Mouse (Mus musculus): ENCODE results near the gene Neurl1b. TPM values are rescaled to one million over a fixed set of nuclear protein-coding genes. Genes with fewer than 3 reads are reported as not detected.

The Neurl1b gene
- total RNA-seq, 2 experiments from 2014 or later: 73.3 to 77.5 TPM

GRCm38 (mm10) chr17:26442197-26442596 is 27.6 kb downstream of the Neurl1b start:
- DNase-seq (ENCODE audit: low spot score in 2 of 2): no peak
- intact Hi-C loops (cut with DNase I): no loop called here

GRCm38 (mm10) chr17:26443865-26444264 is 29.2 kb downstream of the Neurl1b start:
- DNase-seq (ENCODE audit: low spot score in 2 of 2): no peak
- intact Hi-C loops (cut with DNase I): no loop called here

GRCm38 (mm10) chr17:26449472-26449871 is 34.8 kb downstream of the Neurl1b start:
- no peak for DNase-seq (ENCODE audit: low spot score in 2 of 2)
- intact Hi-C loops (cut with DNase I): no loop called here

DNA sequence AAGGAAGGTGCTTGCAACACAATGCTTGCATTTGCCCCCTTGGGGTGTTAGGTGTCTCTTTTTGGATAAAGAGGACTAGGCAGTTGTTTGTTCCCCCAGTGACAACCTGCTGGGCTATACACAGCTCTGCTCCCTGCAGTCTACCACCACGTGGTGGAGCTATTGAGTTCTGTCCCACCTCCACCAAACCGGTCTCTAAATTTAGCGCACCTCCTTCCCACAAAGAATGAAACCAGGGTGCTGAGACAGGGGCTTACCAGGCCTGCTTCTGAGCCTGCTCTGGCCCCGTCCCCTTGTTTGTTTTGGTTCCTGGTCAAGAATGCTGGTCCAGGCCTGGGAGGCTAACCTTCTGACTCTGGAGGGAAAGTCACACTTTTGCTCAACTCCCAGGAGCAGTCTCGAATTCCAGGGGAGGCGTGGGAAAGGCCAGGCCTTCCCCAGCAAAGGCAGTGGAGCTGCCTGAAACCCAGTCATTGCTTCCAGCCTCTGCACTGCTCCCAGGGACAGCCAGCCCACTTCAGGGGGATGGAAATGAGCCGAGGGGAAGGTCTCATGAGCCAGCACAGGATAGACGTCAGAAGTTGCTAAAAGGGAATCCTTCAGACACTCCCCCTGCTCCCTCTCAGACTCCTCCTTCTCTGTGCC is 37.1 kb downstream of the Neurl1b start:
- intact Hi-C loops (cut with DNase I): loop anchor here (1.0 to 5.0 kb wide), 3 partner anchors 81 to 169 kb away; no protein-coding TSS in a partner anchor
- DNase-seq (ENCODE audit: low spot score in 2 of 2): peak; percentile 26 to 39

DNA sequence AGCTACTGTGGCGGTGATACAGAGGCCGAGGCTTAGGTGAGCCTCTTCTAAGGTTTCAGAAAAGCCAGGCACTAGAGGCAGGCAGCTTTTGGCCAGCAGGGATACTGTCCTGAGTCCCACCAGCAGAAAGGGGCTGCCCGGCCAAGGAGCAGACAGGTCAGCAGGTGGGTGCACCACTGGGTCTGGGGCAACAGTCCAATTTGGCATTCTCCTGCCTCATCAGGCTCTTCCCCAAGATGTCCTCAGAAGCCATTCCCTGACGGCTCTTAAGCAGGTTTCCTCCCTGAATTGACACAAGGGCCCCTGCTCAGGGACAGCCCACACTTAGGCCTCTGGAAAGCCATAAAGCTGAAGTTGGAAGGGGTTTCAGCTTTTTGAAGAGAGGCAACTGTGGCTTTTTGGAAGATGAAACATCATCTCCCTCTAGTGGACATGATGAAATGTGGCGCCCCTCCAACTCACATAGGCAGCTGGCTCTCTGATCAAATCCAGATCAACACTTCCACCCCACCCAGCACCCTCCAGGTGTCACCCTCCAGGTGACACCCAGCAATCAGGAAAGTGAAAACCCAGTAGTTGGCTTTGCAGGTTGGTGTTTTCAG is 37.8 kb downstream of the Neurl1b start:
- peak; percentile 63 to 70 for DNase-seq (ENCODE audit: low spot score in 2 of 2)
- intact Hi-C loops (cut with DNase I): loop anchor here (1.0 to 5.0 kb wide), 2 partner anchors 138 to 170 kb away; no protein-coding TSS in a partner anchor

GRCm38 (mm10) chr17:26457506-26457905 is 42.9 kb downstream of the Neurl1b start:
- no peak for DNase-seq (ENCODE audit: low spot score in 2 of 2)
- intact Hi-C loops (cut with DNase I): no loop called here

DNA sequence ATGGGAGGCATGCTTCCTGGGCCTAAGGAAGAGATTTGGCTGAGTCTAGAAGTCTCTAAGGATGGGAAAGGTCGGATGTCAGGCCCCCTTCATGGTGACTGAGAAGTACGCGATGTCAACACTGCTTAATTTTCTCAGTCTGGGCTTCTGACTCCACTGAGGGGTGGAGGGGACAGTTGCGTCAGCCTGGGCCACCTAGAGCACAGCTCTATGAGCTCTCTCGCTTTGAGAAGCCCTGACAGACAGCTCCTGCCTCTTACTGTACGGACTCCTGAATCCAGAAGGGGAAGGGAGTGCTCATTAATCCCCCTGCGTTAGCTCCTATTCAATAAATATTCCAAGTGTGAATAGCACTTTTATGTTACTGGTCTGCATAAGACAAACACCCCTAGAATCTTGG is 43.4 kb downstream of the Neurl1b start:
- no peak for DNase-seq (ENCODE audit: low spot score in 2 of 2)
- intact Hi-C loops (cut with DNase I): no loop called here

DNA sequence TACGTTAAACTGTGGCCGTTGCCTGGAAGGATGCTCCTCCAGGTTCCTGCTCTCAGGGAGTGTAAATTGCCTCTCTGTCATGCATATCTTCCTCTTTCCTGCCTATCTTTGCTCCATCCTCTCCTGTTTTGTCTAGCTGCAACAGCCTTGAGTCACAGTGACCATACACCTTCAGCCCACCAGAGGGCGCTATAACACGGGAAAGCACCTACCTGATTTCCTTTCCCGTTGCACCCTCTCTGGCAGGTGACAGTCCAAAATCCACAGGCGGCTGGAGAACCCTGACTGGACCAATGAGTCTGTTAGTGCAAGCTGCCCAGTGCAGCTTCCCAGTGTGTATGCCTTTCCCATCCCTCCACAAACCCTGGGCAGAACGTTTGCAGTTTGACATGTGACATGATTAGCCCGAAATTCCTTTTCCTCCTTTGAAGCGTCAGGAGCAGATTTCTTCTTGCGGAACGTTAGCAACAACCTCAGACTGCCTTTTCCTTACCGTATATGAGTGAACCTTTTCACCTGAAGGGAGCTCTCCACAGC is 48.1 kb downstream of the Neurl1b start:
- intact Hi-C loops (cut with DNase I): loop anchor here (5.0 kb wide), 1 partner anchor 425 kb away; no protein-coding TSS in a partner anchor
- peak; percentile 70 to 79 for DNase-seq (ENCODE audit: low spot score in 2 of 2)

DNA sequence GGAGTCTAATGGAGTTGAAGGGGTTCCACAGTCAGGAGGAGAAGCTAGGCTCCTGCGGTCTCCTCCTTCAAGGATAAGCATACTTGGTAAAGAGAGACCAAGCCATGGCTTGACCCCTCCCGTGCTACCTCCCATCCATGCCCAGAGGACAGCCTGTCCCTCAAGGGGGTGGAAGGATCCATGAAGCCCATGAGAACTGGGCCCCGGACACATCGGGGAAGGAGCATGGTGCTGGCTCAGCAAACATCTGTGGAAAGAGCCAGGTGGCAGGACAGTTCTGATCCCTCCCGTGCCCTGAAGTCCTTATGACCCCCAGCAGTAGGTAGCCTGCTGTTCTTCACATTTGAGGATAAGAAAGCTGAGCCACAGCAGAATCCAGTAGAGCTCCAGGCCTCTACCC is 48.8 kb downstream of the Neurl1b start:
- intact Hi-C loops (cut with DNase I): loop anchor here (5.0 kb wide), 1 partner anchor 424 kb away; no protein-coding TSS in a partner anchor

DNA sequence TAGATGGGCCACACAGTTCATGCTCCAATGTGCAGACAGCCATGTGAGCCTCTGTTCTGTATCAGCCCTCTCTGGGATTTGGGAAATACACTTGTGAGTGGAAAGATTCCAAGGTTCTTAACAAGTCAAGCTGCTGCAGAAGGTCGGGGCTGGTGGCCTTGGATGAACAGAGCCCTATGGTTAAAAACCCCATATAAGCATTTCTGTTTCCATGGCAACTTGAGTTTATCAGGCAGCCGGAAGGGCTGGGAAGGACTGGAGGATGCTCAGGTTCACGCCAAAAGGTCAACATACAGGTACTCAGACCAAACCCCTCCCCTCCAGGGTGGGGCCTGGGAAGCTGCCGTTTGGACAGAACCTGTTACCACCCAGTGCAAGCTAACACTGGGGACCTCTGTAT is 49.4 kb downstream of the Neurl1b start:
- no peak for DNase-seq (ENCODE audit: low spot score in 2 of 2)
- intact Hi-C loops (cut with DNase I): loop anchor here (5.0 kb wide), 1 partner anchor 423 kb away; no protein-coding TSS in a partner anchor

More for the DNA sequence above, 48.8 kb downstream of the Neurl1b start:
- no peak for DNase-seq (ENCODE audit: low spot score in 2 of 2)

DNA sequence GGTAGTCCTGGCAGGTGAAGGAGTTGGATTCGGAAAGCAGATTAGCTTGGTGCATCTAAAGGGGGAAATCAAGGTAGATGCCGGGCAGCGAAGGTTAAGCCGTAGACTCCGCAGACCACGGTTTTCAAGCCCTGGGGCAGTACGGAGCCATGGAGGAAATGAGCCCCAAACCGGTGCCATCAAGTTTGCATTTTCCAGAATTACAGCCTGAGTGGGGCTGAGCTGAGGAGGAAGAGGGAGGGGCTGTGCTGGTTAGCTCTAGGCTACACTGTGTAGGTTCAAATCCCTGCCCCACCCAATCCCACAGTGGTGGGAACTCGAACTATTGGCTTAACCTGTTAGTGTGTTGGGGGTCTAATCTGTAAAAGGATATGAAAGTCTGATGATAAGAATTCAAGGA is 49.9 kb downstream of the Neurl1b start:
- DNase-seq (ENCODE audit: low spot score in 2 of 2): no peak
- intact Hi-C loops (cut with DNase I): loop anchor here (5.0 kb wide), 1 partner anchor 423 kb away; no protein-coding TSS in a partner anchor

DNA sequence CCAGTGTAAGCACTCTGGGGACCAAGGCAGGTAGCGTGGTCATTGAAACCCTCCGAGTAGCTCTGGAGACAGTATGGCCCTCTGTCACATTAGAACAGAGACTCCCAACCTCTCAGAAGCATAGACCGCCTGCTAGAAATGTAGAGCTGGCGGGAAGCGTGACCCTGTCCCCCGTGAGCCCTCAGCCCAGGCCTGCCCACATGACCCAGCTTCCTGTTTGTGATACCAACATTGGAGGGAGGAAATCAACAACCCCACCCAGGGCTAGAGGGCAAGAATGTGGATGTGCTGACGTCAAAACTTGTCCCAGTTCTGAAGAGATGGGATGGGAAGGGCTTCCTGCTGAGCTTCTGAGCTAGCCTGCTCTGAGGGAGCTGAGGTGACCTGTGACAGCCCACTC is 50.3 kb downstream of the Neurl1b start:
- intact Hi-C loops (cut with DNase I): loop anchor here (5.0 kb wide), 1 partner anchor 422 kb away; no protein-coding TSS in a partner anchor
- DNase-seq (ENCODE audit: low spot score in 2 of 2): no peak

DNA sequence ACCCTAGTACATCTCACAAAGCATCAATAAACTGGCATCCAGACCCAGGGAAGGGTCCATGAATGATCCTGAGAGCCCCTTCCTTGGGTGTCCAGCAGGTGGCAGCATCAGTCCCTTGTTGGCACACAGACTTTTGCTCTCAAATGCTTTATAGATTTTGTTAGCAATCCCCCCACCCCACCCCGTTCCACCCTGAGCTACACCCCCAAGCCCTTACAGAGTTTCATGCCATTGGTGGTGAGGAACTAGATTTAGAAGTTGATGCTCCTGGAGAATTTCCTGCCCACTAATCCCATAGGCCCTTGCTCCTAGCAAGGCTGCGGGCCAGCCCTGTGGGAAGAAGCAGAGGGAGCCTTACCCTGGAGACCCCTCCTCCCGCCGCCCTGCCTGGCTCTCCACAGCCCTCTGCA is 52.1 kb downstream of the Neurl1b start:
- intact Hi-C loops (cut with DNase I): loop anchor here (1.0 to 2.0 kb wide), 2 partner anchors 42 to 172 kb away; no protein-coding TSS in a partner anchor
- DNase-seq (ENCODE audit: low spot score in 2 of 2): peak; percentile 65 to 75

DNA sequence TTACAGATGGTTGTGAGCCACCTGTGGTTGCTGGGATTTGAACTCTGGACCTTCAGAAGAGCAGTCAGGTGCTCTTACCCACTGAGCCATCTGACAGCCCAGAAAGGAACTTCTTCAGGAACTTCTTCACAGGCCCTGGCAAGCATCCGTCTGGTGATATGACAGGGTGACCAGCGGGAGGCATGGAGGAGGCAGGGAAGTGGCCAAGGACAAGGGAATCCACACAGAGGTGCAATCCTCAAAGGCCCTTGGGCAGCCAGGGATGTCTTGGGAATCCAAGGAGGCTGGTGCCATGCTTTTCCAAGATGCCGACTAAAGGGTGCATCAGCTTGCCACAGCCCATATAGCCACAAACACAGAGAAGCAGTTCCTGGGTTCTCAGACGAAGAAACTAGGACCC is 53.0 kb downstream of the Neurl1b start:
- intact Hi-C loops (cut with DNase I): loop anchor here (2.0 kb wide), 1 partner anchor 41 kb away; no protein-coding TSS in a partner anchor
- no peak for DNase-seq (ENCODE audit: low spot score in 2 of 2)

GRCm38 (mm10) chr17:26468102-26468894 is 53.7 kb downstream of the Neurl1b start:
- intact Hi-C loops (cut with DNase I): no loop called here
- DNase-seq (ENCODE audit: low spot score in 2 of 2): no peak

GRCm38 (mm10) chr17:26476871-26477270 is 62.2 kb downstream of the Neurl1b start:
- no peak for DNase-seq (ENCODE audit: low spot score in 2 of 2)
- intact Hi-C loops (cut with DNase I): no loop called here

GRCm38 (mm10) chr17:26478672-26479071 is 64.0 kb downstream of the Neurl1b start:
- intact Hi-C loops (cut with DNase I): no loop called here
- DNase-seq (ENCODE audit: low spot score in 2 of 2): no peak

- DNase-seq (ENCODE audit: low spot score in 2 of 2): no peak
- intact Hi-C loops (cut with DNase I): no loop called here
Observed at GRCm38 (mm10) chr17:26479619-26480018, 65.0 kb downstream of the Neurl1b start.

DNA sequence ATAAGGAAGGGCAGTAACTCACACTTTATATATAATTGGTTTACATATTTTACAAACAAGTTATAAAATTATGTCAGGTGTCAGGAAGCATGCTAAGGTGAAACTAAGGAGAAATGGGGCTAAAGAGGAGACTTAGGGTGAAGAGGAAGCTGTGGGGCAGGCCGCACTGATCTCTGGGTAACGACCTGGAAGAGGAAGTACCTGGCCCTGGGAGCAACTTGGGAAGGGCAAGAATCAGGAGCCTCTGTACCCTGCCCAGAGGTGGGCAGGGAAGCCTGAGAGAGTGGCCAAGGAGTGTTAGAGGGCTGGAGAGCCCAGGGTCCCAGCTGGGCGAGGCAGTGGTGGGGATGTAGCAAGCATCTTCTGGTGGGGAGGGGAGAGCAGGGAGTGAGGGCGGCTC is 66.3 kb downstream of the Neurl1b start:
- no peak for DNase-seq (ENCODE audit: low spot score in 2 of 2)
- intact Hi-C loops (cut with DNase I): no loop called here
